Mouse (Mus musculus) urinary bladder, postnatal 4 days (tissue): ENCODE data around the gene Nr5a2.

ENCODE experiments used
- DNase-seq, 2 experiments: peaks; one replicate each; pipeline ENCODE4 v3.0.0; 2021 to 2022; ENCODE audit warnings: low spot score in 2 of 2

Gene Nr5a2

GRCm38 (mm10) chr1:136910144-136910543, 50.1 kb downstream of the Nr5a2 start:
- no peak for DNase-seq

DNA sequence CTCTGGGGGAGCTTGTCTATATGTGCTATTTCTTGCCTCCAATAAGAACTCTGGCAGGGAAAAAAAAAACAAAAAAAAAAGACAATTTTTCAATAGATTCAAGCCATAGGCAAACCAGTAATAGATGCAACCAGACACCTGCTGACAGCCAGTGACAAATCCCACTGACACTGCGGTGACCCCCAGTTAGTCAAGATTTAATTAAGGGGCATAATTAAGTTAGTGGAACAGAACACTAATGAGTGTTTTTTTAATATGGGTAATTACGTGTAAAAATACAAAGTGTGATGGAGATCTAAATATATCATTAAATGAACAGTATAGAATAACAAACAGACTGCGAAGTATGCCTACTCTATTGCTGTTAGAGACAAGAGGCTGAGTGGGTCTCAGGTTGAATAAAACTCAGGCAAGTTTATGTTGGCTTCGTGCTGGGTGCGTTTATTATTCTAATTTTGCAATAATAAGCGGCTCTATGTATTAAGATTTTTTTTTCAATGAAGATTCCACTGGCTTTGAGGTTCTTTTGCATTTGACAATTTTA, 50.7 kb downstream of the Nr5a2 start:
- no peak for DNase-seq

DNA sequence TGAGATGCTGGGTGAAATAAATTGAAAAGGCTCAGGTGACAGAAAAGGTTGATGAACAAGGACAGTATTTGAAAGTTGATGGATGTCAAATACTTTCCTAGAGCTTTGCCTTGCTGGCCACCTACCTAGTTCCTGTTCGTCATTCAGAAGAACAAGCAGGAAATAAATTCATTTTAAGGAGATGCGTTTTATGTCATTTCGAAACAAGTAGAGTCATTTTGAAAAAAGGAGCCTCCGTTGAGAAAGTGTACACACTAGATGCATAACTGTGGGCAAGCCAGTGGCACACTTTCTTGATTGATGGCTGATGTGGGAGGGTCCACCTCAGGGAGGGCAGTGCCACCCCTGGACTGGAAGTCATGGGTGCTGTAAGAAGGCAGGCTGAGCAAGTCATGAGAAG, 62.1 kb downstream of the Nr5a2 start:
- DNase-seq = no peak

- DNase-seq = no peak
Observed at GRCm38 (mm10) chr1:136896351-136896750, 63.9 kb downstream of the Nr5a2 start.

- no peak for DNase-seq
Observed at GRCm38 (mm10) chr1:136895877-136896276, 64.4 kb downstream of the Nr5a2 start.

DNA sequence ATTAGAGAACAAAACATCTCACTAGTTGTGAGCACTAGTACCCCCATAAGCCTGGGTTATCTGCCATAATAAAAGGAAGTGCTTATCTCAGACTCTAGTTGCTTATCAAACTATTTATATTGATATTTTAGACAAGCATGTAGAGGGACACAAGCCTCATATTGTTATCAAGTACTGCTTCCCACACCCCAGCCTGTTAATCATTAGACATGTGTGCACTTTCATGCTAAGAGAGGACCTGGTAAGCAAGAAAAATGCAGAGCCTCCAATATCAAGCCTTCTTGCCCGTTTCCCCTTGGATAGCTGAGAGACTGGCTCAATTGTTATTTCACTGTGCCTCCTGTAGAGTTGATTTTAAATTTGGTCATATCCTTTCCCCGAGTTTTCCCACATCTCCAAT, 65.5 kb downstream of the Nr5a2 start:
- no peak for DNase-seq

GRCm38 (mm10) chr1:136893162-136893561, 67.1 kb downstream of the Nr5a2 start:
- no peak for DNase-seq

DNA sequence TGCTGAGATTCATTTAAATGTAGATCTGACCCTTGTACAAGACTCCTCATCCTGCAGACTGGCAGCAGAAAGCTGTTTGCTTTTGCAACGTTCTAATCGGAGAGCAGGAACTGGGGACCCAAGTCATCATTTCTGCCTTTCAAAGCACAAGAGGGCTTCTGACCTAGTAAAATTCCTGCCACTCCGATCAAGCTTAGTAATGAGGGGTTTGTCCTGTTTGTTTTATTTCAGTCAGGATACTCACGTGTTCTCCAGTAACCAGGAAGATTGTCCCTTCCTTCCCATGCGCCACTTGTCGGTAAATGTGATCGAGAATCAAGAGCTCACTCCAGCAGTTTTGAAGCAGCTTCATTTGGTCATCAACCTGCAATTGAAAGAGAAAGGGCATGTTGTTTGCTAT, 69.8 kb downstream of the Nr5a2 start:
- no peak for DNase-seq

- no peak for DNase-seq
Observed at GRCm38 (mm10) chr1:136888704-136889103, 71.5 kb downstream of the Nr5a2 start.

DNA sequence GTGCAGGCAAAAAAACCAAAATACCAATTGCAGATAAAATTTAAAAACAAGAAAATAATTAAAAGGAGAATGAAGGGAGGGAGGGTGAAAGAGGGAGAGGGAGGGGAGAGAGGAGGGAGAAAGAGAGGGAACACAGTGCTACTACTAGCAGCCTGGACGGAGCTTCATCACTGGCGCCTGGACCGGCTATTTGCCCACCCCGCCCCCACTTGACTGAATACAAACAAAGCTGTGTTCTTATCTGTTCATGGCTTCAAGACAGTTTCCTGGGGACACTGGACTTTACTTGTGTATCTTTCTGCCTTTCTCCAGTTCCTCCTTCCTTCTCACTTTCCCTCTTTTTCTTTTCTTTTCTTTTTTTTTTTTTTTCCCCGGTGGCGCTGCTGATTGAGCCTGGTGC, 73.6 kb downstream of the Nr5a2 start:
- no peak for DNase-seq

DNA sequence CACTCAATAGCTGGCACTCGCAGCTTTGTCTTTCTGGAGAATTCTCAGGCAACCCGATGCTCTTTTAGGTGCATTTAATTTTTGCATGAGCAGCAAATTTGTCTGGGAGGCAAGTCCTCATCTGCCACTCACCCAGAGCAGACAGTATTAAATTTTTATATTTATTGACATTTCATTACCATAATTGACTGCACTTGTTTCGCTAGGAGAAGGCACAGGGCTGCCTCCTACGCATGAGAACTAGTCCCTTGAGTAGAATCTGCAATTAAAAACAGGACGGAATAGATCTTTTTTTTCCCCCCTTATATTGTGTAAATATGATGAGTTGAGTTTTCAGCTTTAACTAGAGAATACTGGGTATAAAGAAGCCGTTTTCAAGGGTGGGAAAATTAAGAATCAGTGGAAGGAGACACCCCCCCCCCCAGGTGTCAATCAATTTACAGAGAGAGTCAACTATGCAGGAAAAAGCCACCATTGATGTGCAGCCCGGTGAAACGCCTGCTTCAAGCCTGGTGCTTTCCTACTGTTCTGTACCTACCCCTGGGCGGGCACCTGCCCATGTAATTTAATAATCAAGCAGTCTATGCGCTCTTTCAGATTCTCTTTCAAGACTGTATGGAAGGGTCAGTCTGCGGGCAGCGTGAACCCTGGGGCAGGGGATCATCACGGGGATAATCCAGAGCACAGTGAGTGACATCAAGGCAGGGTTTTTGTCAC, 76.6 kb downstream of the Nr5a2 start:
- no peak for DNase-seq

- no peak for DNase-seq
Observed at GRCm38 (mm10) chr1:136880260-136880659, 80.0 kb downstream of the Nr5a2 start.

GRCm38 (mm10) chr1:136875006-136875405, 85.2 kb downstream of the Nr5a2 start:
- no peak for DNase-seq

DNA sequence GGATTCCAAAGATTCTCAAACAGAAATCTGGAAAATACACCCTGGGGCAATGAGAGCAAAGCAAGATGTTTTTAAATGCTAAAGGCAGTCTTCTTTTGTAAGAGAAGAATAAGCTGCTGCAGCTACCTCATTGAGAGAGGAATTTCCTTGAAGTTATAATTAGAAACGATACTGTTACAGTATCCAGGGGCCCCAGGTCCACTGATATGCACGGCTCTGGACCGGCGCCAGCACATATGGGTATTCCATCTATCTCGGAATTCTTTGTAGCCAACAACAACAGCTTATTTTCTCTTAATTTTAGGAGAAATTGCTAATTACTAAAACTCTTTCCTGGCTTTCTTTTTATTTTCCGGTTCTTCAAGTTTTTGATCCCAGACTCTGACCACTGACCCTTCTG, 91.3 kb downstream of the Nr5a2 start:
- no peak for DNase-seq

DNA sequence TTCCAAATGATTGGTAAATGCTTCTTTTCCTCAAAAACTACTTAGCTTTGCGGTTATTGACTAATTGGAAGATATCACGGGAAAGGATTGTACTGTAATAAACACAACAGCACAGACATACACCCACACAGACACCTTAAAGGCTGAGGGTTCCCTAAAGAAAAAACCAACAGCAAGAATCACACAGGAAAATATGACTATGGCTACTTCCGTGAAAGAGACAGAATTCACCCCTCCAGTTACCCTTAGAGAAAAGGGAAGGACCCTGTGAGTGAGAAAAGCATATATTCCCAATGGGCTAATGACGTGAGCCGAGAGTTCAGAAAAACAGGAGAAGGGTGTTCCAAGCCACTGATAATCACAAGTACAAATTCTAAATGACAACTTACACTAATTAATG, 92.0 kb downstream of the Nr5a2 start:
- no peak for DNase-seq

GRCm38 (mm10) chr1:136866481-136867092, 93.7 kb downstream of the Nr5a2 start:
- DNase-seq = no peak

- DNase-seq = no peak
Observed at GRCm38 (mm10) chr1:136863209-136863608, 97.0 kb downstream of the Nr5a2 start.

DNA sequence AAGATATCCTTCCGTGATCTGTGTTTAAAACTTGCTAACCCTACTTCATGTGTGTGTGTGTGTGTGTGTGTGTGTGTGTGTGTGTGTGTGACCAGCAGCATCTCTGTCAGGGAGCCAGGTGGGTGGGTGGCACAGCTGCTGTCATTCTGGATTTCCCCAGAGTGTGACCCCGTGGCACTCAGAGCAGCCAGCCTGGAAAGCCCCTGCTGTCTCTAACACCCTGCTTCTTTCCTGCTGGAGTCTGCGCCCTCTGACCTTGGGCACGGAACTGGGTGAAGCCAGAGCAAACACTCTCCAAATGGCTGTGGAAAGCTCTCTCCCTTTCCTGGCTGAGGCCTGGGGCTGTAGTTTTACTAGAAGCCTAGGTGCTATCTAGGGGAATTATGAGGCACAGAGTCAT, 100.8 kb downstream of the Nr5a2 start:
- no peak for DNase-seq

DNA sequence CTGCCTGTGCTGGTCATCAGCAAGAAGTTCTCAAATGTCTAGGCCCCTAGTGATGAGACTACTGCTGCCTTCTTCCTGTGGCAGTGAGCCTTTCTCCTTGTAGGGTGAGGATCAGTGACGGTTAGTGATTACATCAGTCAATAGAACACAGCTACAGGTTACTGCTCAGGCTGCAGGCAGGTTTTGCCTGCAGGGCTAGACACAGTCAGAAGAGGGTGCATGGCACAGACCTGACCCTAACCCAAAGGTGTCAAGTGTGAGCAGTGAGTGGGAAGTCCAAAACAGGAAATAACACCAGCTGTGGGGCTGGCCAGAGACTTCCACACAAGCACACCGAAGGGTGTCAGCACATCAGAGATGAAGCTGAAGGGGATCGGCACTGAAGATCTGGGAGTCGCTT, 101.5 kb downstream of the Nr5a2 start:
- DNase-seq = no peak

DNA sequence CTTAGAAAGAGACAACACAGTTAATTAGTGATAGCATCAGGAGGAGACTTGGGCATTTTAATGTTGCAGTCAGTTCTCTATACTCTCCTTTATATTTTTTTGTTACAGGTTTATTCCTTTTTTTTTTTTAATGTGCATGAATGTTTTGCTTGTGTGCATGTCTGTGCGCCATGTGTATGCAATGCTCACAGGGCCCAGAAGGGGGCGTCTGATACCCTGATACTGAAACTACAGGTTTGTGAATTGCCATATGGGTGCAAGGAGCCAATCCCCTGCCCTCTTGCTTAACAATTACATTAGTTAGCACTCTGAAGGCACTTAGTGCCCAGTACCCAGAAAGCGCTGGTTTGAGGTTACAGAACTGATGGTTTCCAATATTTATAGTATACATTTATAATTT, 104.1 kb downstream of the Nr5a2 start:
- DNase-seq = no peak

DNA sequence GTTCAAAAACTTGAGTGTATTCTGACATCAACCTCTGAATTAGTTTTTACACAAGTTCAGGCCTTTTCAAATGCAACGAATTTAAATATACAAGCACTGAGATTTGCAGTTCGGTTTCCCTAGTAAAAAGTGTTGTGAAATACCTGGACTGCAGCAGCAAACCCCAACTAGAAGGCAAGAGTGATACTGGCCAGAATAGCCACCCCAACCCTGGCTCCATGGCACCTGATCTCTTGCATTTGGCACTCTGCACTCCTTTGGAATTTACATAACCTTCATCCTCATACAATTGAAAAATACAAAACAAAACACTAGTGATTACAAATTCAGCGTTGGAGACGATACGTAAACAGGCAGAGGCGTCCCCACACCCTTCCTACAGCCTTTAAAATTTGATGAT, 111.5 kb downstream of the Nr5a2 start:
- no peak for DNase-seq

GRCm38 (mm10) chr1:136846081-136846480, 114.2 kb downstream of the Nr5a2 start:
- no peak for DNase-seq

DNA sequence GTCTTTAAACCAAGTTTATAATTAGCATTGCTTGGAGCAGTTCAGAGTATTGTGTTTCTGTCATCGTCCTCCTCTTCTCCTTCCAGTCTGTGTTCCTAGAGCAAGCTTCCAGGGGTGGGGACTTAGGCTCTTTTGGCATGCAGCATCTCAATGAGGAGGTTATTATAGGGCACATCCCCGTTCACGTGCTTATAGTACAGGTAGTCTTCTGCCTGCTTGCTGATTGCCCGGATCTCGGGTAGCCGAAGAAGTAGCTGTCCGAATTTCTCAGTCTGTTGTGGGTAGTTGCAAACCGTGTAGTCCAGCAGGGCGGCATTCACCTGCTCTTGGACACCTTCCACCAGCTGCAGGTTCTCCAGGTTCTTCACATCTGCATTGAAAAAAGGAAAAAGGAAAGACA, 114.9 kb downstream of the Nr5a2 start:
- DNase-seq = no peak

DNA sequence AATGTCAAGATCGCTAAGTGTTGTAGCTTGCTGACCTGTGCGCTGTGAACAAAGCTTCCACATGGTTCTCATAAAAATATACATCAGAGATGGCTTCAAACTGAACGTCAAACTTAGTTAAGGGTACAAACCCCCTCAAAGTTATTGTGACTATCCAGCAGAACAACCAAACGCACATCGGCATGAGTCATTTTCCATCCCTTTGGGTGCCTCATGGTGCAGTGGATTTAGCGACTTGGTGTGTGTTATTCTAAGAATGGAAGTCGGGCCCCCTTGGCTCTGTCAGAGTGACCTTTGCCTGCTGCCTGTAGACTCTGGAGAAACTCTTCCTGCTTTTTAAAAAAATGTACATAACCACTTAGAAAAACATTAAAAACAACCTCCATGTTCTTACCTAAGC, 119.7 kb downstream of the Nr5a2 start:
- DNase-seq = no peak
